Mouse (Mus musculus): ENCODE data around the gene Nop10.
"Not testable (repeated sequence)": the region's sequence is repeated elsewhere in the genome, so short reads cannot be mapped to it uniquely, and the experiment has no call there.

Nop10 gene

DNA sequence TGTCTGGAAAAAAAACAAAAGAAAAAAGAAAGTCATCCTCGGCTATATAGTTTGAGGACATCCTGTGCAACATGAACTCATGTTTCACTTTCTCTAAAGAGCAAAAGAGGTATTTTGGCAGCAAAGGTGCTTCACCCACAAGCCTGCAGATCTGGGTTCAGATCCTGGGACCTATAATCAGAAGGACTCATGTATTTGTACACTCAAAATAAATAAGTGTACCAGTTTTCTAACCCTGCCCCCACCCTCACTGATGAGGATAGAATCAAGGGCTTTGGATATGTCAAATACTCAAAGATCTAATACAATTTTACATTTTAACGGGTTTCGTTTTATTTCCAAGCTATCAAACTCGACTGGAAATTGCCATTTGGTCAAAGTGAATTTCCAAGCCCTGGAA, 2.6 kb downstream of the Nop10 start:
- DNase-seq (ENCODE audit: low spot score in 2 of 2), result no peak

DNA sequence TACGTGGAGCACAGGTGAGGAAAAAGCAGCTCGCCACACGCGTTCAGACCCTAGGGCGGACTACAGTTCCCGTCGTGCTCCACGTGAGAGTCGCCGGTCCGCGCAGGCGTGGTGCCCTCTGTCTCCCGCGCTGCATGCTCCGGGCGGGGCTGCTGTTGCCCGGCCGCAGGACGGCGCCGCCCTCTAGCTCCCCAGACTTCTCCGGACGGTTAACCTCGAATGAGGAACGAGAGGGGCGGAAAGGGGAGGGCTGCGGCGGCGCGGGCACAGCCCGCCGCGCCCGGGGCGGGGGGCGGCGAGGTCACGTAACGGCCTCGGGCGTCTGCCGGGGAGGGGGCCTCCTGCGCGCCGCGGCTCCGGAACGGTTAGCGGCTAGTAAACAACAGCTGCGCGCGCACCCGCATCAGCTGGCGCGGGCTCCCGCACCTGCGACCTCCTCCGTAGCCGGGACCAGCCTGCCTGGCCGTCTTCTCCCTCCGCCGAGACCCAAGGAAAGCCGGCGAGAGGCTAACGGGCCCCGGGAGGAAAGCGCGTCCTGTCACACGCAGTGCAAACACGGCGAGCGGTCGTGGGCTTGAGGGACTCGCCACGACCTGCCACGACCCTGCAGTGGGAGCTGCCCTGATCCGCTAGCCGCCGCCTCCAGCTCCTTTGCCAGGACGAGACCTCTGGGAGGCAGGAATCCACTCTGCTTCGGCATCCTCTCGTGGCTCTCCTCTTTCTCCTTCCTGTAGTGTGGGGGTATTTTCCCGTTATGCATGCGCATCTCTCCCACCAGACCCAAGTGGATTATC, 3.9 kb downstream of the Nop10 start, which contains the start of gene Slc12a6:
Slc12a6 (plus strand) TSS at position 378 of the 794 bp plus-strand sequence.
- peak; percentile 88 to 93 for DNase-seq (ENCODE audit: low spot score in 2 of 2)

GRCm38 (mm10) chr2:112266242-112266592, 4.5 kb downstream of the Nop10 start, which contains the start of gene Gm21985:
TSS of gene Gm21985 (plus strand) at chr2:112266314.
- no peak for DNase-seq (ENCODE audit: low spot score in 2 of 2)

DNA sequence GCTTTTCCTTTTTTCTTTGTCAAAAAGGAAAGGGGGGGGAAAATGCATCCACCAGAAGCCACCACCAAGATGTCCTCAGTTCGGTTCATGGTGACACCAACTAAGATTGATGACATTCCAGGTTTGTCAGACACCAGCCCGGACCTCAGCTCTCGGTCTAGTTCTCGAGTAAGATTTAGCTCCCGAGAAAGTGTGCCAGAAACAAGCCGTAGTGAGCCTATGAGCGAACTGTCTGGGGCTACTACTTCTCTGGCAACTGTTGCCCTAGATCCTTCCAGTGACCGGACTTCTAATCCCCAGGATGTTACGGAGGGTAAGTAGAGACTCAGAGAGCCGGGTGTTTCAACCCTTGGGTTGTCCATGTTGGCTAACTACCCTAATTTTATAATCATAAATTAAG, 5.1 kb downstream of the Nop10 start:
- DNase-seq (ENCODE audit: low spot score in 2 of 2), result no peak

DNA sequence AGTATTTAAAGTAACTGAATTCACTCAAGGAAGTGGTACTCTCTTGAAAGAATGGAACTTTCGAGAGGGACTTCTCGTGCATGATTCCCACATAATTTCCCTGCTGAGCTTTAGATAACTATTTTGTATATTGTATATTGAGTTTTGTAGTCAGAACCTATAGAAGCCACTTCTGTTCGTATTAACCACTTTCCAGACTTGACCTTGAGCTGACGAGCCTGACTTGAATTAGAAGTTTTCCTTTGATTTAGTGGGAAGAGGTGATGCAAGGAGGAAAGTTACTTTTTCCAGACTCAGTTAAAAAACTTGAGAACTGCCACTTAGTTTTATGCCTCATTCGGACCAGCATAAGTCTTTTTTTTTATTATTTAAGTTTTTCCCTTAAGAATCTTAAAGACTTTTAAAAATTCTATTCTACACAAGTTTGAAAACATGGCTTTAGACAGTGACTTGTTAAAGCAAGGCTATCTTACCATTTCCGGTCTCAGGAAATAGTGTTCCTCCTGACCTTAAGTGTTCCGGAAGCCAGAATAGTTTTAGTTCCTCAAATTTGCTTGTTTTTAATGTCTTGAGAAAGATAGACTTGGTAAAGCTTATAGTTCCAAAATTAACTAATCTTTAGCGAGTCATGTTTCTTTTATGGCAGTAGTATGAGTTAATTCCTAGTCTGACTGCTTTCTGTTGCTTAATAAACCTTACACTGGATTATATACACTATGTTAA, 6.0 kb downstream of the Nop10 start:
- DNase-seq (ENCODE audit: low spot score in 2 of 2), result no peak

- no peak for DNase-seq (ENCODE audit: low spot score in 2 of 2)
These were observed 8.3 kb downstream of the Nop10 start for GRCm38 (mm10) chr2:112270011-112270410.

GRCm38 (mm10) chr2:112272909-112273308, 11.2 kb downstream of the Nop10 start:
- DNase-seq (ENCODE audit: low spot score in 2 of 2), result no peak

GRCm38 (mm10) chr2:112273474-112273873, 11.7 kb downstream of the Nop10 start:
- DNase-seq (ENCODE audit: low spot score in 2 of 2), result no peak

GRCm38 (mm10) chr2:112276870-112277269, 15.1 kb downstream of the Nop10 start:
- no peak for DNase-seq (ENCODE audit: low spot score in 2 of 2)

DNA sequence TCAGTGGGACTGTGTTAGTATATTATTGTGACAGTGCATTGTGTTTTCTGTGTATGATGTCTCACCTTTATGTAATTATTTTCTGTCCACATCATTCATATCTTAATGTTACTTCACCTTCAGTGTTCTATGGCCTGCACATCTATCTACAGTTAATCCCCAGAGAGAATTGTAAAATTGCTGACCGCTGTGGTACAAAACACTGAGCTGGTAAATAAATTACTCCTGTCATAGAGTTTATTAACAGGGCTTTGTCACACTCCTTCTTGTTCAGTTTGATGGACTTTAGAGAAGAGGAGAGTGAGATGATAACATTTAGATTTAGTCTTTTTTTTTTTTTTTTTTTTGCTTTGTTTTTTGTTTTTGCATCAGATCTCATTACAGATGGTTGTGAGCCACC, 21.1 kb downstream of the Nop10 start:
- DNase-seq (ENCODE audit: low spot score in 2 of 2), result no peak

DNA sequence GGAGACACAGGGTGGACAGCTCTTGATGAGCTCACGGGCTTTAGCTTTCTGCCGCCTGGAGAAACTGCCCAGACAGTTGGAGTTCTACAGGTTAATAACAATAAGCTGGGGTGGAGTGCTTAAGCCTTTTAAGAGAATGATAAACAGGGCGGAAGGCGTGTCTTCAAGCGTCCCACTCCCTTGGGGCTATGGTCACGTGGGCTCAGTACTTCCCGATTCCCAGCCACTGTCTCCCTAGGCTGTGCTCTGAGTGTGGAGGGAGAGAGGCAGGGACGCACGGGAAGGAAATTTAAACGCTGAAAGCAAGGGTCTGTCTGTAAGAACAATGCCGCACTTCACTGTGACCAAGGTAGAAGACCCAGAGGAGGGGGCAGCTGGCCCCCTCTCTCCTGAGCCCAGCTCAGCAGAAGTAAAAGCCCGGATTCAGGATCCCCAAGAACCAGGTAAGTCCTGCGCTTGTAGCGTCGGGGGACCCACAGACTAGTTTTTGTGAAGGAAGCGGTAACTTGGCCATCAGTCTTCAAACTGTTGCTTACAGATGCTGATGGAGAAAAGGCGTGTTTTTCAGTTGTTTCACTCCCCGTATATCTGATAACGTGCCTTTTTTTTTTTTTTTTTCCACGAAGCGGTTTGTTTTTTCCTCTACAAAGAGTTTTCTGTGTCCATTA, 22.8 kb downstream of the Nop10 start:
- DNase-seq (ENCODE audit: low spot score in 2 of 2), result peak in 1 of 2 experiments; percentile 21

DNA sequence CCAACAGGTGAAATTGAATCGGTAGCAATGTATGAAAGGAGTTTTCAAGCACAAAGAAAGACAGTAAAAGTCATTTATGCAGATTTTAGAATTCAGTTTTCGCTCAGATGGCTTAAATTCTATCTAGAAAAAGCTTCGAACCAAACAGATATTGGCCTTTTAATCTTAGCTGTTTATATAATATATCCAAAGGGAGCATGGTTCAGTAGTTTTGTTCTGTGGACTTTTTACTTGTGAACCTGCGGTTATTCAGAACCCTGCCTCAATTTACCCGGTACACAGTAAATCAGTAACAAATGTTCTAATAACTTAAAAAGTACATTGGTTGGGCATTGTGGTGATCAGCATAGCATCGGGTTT, 23.3 kb downstream of the Nop10 start:
- no peak for DNase-seq (ENCODE audit: low spot score in 2 of 2)

DNA sequence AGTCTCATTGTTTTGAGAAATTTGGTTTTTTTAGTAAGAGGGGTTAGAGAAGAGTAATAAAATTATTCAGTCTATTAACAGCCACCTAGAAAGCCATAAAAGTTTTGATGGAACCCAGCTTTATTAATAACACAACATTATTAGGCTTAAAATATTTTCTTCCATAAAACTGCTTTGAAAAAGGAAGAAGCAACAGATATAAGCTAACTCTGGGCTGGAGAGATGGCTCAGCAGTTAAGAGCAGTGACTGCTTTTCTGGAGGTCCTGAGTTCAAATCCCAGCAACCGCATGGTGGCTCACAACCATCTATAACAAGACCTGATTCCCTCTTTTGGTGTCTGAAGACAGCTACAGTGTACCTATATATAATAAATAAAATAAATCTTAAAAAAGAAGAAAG, 24.3 kb downstream of the Nop10 start:
- DNase-seq (ENCODE audit: low spot score in 2 of 2), result not testable (repeated sequence)

DNA sequence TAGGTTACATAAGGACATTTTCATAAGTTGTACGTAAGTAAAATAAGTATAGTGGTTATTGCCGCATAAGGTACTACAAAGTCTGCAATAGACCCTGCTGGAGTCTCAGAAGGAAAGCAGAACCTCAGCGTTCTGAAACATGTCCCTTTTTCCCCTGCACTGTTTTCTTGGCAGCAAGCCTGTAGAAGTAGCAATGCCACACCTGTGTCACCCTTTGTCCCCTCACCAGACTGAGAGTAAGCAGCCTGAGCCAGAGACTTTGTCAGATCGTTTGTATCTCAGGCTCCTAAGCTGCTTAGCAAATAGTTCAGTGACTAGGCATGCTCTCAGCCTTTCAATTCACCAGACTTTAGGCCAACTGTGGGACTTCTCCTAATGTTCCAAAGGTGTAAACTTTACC, 25.3 kb downstream of the Nop10 start:
- DNase-seq (ENCODE audit: low spot score in 2 of 2), result no peak

GRCm38 (mm10) chr2:112289507-112289906, 27.8 kb downstream of the Nop10 start:
- no peak for DNase-seq (ENCODE audit: low spot score in 2 of 2)

DNA sequence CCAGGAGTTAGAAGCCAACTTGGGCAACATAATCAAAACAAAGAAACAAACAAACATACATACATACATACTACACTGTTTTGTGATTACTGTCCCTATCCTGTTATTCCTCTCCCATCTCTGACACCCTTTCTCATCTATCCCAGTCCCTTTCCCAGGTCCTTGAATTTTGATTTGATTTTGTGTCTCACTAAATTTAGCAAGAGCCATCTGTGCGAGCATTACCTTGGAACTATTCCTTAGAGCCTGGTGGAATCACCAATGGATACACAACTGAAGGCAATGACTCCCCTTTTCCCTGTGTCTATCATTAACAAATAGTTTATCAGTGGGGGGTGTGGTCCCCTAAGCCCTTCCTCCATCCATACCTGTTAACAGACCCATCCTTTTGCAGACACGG, 31.1 kb downstream of the Nop10 start:
- DNase-seq (ENCODE audit: low spot score in 2 of 2), result no peak

DNA sequence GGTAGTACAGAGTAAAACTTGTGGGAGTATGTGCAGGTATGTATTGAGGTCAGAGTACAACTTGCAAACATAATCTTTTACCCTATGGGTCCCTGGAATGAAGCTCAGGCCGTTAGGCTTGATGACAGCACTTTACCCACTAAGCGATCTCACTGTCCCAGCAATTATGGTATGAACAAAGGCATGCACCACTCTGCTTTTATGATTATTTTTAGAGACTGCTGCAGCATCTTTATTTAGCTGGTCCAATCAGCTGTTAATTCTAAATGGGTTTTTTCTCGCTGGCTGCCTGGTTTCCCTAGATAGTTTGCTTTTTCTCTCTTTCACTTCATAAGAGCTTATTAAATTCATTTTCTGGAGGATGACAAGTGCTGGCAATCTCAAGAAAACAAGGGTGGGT, 34.5 kb downstream of the Nop10 start:
- no peak for DNase-seq (ENCODE audit: low spot score in 2 of 2)

- DNase-seq (ENCODE audit: low spot score in 2 of 2), result no peak
These were observed 36.5 kb downstream of the Nop10 start for GRCm38 (mm10) chr2:112298221-112298620.

GRCm38 (mm10) chr2:112308671-112309070, 46.9 kb downstream of the Nop10 start:
- no peak for DNase-seq (ENCODE audit: low spot score in 2 of 2)

DNA sequence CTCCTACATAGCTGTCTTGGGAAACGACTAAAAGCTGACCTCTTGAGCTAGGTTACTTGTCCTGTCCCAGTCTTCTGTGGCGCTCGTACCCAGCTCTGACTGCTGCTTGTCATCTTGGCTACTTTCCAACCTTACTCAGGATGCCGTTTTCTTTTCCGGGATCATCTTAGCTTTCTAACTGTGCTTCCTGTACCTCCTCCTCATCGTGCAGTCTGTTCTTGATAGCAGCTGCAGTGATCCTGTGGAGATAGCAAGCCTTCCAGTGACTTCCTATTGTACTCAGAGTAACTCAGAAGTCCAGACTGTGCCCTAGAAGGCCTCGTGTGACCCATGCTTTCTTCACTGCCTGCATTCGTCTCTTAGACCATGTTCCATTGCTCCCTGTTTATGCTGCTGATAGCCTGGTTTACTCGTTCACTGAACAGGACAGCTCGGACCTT, 47.5 kb downstream of the Nop10 start:
- no peak for DNase-seq (ENCODE audit: low spot score in 2 of 2)
